Mouse (Mus musculus): ENCODE measurements around the gene Prkcg. TPM values are rescaled to one million over a fixed set of nuclear protein-coding genes. Genes with fewer than 3 reads are reported as not detected.

Gene Prkcg
- polyA plus RNA-seq, 1 experiment from 2014 or later = 0.04 TPM

DNA sequence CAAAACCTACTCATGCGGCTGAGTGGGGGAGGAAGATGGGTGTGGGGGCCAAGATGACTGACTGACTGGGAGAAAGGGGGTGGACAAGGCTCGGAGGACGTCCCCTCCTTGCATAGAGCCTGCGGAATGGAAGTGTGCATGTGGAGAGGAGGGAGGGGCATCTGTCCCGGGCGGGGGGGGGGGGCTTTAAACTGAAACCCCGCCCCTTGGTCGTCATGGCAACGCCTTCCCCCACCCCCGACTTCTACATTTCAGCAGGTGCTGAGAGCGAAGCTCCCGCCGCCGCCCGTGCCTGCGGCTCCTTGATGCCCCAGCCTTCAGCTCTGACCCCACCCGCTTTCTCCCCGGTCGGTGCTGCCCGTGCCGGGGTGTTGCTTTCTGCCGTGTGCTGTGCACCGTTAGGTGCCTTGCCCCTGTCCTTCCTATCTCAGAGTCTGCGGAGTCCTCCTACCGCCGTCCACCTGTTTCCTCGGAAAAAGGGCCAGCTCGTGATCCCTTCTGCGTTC, 14.3 kb downstream of the Prkcg start:
- Histone ChIP-seq H3K27ac (no peak overlapping the region), H3K27me3 (replicated peaks) (peaks cover 72% of the 10 kb centered on the region)
- under 1% methylated on average over 23 of the region's 29 CpGs for WGBS (ENCODE audit: insufficient replicate concordance)

DNA sequence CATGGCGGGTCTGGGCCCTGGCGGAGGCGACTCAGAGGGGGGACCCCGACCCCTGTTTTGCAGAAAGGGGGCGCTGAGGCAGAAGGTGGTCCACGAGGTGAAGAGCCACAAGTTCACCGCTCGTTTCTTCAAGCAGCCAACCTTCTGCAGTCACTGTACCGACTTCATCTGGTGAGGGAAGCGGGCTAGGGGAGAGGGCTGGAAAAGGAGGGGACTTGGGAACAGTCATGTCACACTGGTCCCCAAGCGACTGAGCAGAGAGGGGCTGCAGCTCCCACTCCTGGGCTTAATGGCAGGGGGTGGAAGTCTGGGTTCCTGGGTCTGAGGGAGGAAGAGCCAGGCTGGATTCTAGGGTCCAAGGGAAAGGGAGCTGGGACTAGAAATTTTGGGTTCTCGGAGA, 14.8 kb downstream of the Prkcg start:
- Histone ChIP-seq H3K9ac (no peak overlapping the region), H3K27ac (no peak overlapping the region), H3K36me3 (peaks cover 7% of the 10 kb centered on the region; the same call in 1 of the 2 replicates), H3K4me2 (peak overlapping the region; percentile 54), H3K4me3 (peak overlapping the region; percentile 30), H3K27me3 (replicated peaks) (peaks cover 72% of the 10 kb centered on the region), H3K9me3 (replicated peaks) (no peaks in the 10 kb centered on the region), H3K4me1 (peaks cover 9% of the 10 kb centered on the region)
- 6% methylated on average over 12 of the region's 12 CpGs for WGBS (ENCODE audit: insufficient replicate concordance)
- ATAC-seq = no peak

More for the DNA sequence above, 14.3 kb downstream of the Prkcg start:
- Histone ChIP-seq H3K9ac (no peak overlapping the region), H3K9me3 (replicated peaks) (no peaks in the 10 kb centered on the region), H3K4me3 (peak overlapping the region; percentile 30), H3K36me3 (peaks cover 7% of the 10 kb centered on the region; the same call in 1 of the 2 replicates), H3K4me2 (peak overlapping the region; percentile 54), H3K4me1 (peaks cover 12% of the 10 kb centered on the region)
- no peak for ATAC-seq

DNA sequence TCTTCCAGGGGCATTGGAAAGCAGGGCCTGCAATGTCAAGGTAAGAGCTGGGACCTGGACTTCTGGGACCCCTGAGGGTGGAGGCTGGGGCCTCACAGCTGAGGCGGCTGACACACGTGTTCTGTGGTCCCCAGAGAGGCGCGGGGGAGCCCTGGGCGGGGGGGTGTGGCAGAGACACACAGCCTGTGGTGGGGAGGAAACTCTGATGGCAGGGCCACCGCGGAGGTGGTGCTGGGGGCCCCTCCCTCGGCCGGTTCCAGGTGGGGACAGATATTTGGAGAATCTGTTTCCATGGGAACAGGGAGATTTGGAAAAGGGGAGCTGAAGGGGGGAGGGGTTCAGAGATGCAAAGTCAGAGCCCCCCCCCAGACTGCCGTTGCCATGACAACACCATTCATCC, 15.3 kb downstream of the Prkcg start:
- peaks cover 6% of the 10 kb centered on the region; the same call in 1 of the 2 replicates for H3K36me3 ChIP-seq
- H3K4me3 ChIP-seq = no peak overlapping the region
- no peak overlapping the region for H3K9ac ChIP-seq
- ATAC-seq = peak; percentile 38; the same call in 1 of the 2 replicates
- no peaks in the 10 kb centered on the region for H3K9me3 ChIP-seq (replicated peaks)
- H3K4me1 ChIP-seq = peaks cover 9% of the 10 kb centered on the region
- H3K4me2 ChIP-seq = no peak overlapping the region
- no peak overlapping the region for H3K27ac ChIP-seq
- peaks cover 72% of the 10 kb centered on the region for H3K27me3 ChIP-seq (replicated peaks)
- WGBS (ENCODE audit: insufficient replicate concordance) = 3% methylated on average over 10 of the region's 10 CpGs

DNA sequence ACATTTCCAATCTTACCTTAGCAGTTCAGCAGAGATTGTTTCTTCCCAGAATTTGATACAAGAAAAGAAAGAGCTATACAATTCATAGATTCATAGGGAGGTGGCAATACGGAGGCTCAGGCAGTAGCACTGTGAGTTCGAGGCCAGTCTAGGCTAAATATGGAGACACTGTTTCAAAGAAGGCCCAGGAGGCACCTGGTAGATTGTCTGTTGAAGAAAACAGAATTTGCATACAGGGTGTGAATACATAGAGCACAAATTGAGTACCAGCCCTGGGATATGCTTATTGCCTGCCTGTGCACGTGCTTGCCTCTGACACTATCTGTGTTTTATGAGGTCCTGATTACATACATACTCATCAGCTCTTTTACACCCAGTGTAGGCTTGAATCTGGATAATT, 17.4 kb downstream of the Prkcg start:
- no peak overlapping the region for H3K4me3 ChIP-seq
- ATAC-seq = no peak
- no peaks in the 10 kb centered on the region for H3K36me3 ChIP-seq
- no peak overlapping the region for H3K4me2 ChIP-seq
- peaks cover 54% of the 10 kb centered on the region for H3K27me3 ChIP-seq (replicated peaks)
- H3K9me3 ChIP-seq (replicated peaks) = 0 out of 2 replicates have a peak, but pooled peaks cover 4% of the 10 kb centered on the region
- no peak overlapping the region for H3K9ac ChIP-seq
- H3K4me1 ChIP-seq = peaks cover 9% of the 10 kb centered on the region
- no peak overlapping the region for H3K27ac ChIP-seq
- WGBS (ENCODE audit: insufficient replicate concordance) = 45% methylated on average over 3 of the region's 3 CpGs

DNA sequence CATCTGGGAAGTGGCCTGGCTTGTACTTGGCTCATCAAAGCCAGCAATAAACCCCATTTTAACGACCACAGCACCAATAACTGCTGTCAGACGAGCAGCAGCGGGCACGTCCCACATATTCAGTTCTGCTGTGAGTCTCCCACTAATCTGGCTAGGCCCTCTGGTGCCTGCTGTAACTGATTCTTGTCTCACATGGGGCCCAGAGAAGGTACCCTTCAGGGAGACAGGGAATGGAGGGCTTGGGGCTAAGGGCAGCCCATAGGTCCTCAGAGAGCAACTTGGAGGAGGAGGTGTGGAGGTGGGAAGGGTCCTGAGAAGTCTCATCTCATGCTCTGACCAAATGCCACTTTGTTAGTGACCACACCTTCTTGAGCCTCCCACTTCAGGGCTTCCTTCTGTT, 19.7 kb downstream of the Prkcg start:
- H3K27me3 ChIP-seq (replicated peaks) = peaks cover 32% of the 10 kb centered on the region
- no peak overlapping the region for H3K4me3 ChIP-seq
- no peak overlapping the region for H3K9ac ChIP-seq
- no peak overlapping the region for H3K4me2 ChIP-seq
- ATAC-seq = no peak
- H3K4me1 ChIP-seq = peaks cover under 1% of the 10 kb centered on the region; the same call in 1 of the 2 replicates
- H3K9me3 ChIP-seq (replicated peaks) = 0 out of 2 replicates have a peak, but pooled peaks cover 4% of the 10 kb centered on the region
- no peak overlapping the region for H3K27ac ChIP-seq
- no peaks in the 10 kb centered on the region for H3K36me3 ChIP-seq
- 47% methylated on average over 4 of the region's 4 CpGs for WGBS (ENCODE audit: insufficient replicate concordance)

DNA sequence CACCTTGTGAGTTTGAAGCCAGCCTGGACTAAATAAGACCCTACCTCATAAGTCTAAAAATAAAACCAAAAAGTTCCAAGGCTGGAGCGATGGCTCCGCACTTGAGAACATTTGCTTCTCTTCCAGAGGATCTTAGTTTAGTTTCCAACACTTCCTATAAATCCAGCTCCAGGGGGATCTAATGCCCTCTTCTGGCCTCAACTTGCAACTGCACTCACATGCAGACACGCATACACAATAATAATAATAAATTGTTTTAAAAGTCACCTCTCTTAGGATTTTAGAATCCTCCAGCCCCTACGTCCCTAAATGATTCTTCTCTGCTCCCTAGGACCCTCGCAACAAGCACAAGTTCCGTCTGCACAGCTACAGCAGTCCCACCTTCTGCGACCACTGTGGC, 21.3 kb downstream of the Prkcg start:
- H3K36me3 ChIP-seq = no peaks in the 10 kb centered on the region
- no peak for ATAC-seq
- no peak overlapping the region for H3K9ac ChIP-seq
- 0 out of 2 replicates have a peak, but pooled peaks cover 4% of the 10 kb centered on the region for H3K9me3 ChIP-seq (replicated peaks)
- H3K27ac ChIP-seq = no peak overlapping the region
- H3K4me1 ChIP-seq = no peaks in the 10 kb centered on the region
- no peak overlapping the region for H3K4me2 ChIP-seq
- H3K4me3 ChIP-seq = no peak overlapping the region
- WGBS (ENCODE audit: insufficient replicate concordance) = 80% methylated on average over 7 of the region's 7 CpGs
- H3K27me3 ChIP-seq (replicated peaks) = peaks cover 24% of the 10 kb centered on the region

DNA sequence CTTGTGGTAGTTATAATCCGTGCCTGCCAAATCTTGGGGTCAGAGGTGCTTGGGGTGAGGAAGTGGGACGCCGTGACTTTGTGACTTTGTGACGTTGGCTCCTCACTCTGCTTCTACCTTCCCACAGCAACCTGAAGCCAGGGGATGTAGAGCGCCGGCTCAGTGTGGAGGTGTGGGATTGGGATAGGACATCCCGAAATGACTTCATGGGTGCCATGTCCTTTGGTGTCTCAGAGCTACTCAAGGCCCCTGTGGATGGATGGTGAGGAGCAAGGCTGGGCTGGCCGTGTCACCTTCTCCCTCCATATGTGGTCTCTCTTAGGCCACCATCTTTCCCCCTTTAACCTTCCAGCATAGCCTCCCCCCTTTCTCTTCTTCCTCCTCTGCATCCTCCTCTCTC, 24.6 kb downstream of the Prkcg start:
- Histone ChIP-seq H3K4me2 (no peak overlapping the region), H3K4me1 (no peaks in the 10 kb centered on the region), H3K36me3 (no peaks in the 10 kb centered on the region), H3K27me3 (replicated peaks) (peaks cover 17% of the 10 kb centered on the region), H3K9me3 (replicated peaks) (0 out of 2 replicates have a peak, but pooled peaks cover 4% of the 10 kb centered on the region), H3K4me3 (no peak overlapping the region), H3K9ac (no peak overlapping the region), H3K27ac (no peak overlapping the region)
- WGBS (ENCODE audit: insufficient replicate concordance) = 69% methylated on average over 8 of the region's 8 CpGs
- no peak for ATAC-seq

DNA sequence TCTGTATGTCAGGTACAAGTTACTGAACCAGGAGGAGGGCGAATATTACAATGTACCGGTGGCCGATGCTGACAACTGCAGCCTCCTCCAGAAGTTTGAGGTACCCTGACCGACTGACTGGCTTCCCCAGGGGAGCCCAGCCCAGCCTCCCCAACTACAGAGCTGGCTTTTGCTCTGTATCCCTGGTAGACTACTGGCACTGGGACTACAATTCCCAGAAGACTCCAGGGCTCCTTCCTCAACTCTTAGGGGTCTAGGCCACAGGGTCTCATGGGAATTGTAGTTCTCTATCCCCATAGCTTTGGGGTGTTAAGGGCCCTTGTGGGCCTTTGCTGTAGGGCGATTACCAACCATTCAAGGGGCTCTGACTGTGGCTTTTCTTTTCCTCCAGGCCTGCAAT, 25.1 kb downstream of the Prkcg start:
- H3K36me3 ChIP-seq = no peaks in the 10 kb centered on the region
- WGBS (ENCODE audit: insufficient replicate concordance) = 59% methylated on average over 5 of the region's 5 CpGs
- ATAC-seq = no peak

DNA sequence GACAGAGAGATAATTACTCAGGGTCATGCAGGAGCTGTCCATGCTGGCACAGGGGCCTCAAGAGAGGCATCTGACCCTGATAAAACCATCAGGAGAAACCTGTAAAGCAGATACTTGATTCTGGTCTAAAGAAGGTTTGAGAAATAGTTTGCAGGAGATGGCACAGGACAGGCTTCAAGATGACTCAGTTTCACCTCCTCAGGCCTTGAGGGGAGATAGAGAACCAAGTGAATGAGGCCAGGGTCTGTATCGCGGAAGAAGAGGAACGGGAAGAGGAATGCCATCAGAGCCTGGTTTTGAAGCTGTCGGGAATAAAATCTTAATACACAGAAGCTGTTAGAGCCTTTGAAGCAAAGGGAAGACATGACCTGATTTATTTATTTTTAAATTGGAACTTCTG, 28.7 kb downstream of the Prkcg start:
- H3K9ac ChIP-seq = no peak overlapping the region
- no peak overlapping the region for H3K27ac ChIP-seq
- no peaks in the 10 kb centered on the region for H3K4me1 ChIP-seq
- peaks cover 22% of the 10 kb centered on the region for H3K27me3 ChIP-seq (replicated peaks)
- H3K4me3 ChIP-seq = no peak overlapping the region
- no peaks in the 10 kb centered on the region for H3K36me3 ChIP-seq
- H3K4me2 ChIP-seq = no peak overlapping the region
- ATAC-seq = no peak
- H3K9me3 ChIP-seq (replicated peaks) = no peaks in the 10 kb centered on the region
- 23% methylated on average over 4 of the region's 4 CpGs for WGBS (ENCODE audit: insufficient replicate concordance)

More for the DNA sequence above, 25.1 kb downstream of the Prkcg start:
- Histone ChIP-seq H3K9me3 (replicated peaks) (0 out of 2 replicates have a peak, but pooled peaks cover 4% of the 10 kb centered on the region), H3K9ac (no peak overlapping the region), H3K4me1 (no peaks in the 10 kb centered on the region), H3K4me3 (no peak overlapping the region), H3K4me2 (no peak overlapping the region), H3K27me3 (replicated peaks) (peaks cover 22% of the 10 kb centered on the region), H3K27ac (no peak overlapping the region)

DNA sequence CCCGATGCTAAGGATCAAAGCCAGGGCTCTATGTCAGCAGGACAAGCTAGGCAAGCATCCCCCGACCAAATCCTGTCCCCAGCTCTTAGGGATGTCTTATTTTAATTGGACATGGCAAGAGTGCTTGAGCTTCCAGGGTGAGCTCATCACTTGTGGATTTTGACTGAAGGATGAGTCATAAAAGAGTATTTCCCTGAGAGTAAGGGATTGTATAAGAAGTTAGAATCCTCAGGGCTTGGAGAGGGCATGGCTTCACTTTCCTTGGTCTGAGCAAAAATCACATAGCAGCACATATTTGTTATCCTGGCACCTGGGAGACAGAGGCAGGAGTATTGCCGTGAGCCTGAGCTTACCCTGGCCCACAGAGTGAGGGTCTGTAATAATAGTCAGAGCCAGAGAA, 31.9 kb downstream of the Prkcg start:
- ATAC-seq = no peak
- H3K9ac ChIP-seq = no peak overlapping the region
- H3K27me3 ChIP-seq (replicated peaks) = peaks cover 14% of the 10 kb centered on the region
- H3K36me3 ChIP-seq = no peaks in the 10 kb centered on the region
- no peak overlapping the region for H3K4me3 ChIP-seq
- 48% methylated on average over 3 of the region's 3 CpGs for whole genome bisulfite sequencing (ENCODE audit: insufficient replicate concordance)
- H3K4me1 ChIP-seq = no peaks in the 10 kb centered on the region
- H3K27ac ChIP-seq = no peak overlapping the region
- H3K9me3 ChIP-seq (replicated peaks) = no peaks in the 10 kb centered on the region
- no peak overlapping the region for H3K4me2 ChIP-seq

DNA sequence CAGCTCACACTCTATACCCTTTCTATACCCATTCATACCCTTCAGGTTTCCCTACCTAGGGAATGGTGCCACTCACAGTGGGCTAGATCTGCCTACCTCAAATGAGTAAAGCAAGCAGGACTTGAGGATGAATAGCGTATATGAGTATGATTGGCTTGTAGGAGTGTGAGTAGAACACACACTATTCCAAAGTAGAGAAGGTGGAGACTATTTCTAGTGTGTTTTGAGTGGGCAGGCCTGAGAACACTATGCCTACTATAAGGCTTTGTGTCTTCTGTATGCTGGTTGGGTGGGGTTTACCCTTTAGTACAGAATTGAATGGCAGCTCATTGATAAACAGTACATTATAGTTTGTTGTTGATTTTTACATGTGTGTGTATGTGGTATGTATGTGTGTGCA, 34.8 kb downstream of the Prkcg start:
- Histone ChIP-seq H3K9ac (no peak overlapping the region), H3K4me1 (no peaks in the 10 kb centered on the region), H3K4me2 (no peak overlapping the region), H3K27me3 (replicated peaks) (peaks cover 3% of the 10 kb centered on the region; the same call in 1 of the 2 replicates), H3K27ac (no peak overlapping the region), H3K4me3 (no peak overlapping the region), H3K9me3 (replicated peaks) (no peaks in the 10 kb centered on the region), H3K36me3 (no peaks in the 10 kb centered on the region)
- ATAC-seq = no peak
- 65% methylated on average over 1 of the region's 1 CpGs for WGBS (ENCODE audit: insufficient replicate concordance)

DNA sequence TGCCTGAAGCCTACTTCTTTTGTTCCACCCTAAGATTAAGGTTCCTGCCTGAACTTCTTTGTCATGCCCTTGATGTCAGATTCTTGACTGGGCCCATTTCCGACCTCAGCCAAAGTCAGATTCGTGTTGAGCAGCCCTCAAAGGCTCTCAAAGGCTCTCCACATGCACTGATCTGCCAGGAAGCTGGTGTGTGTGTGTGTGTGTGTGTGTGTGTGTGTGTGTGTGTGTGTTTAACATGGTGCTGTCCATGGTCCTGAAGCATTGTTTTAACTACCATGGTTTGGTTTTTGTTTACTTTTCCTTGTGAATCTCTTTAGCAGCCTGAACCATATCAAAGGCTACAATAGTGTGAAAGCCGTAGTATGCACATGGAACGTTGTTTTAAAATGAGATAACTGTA, 39.0 kb downstream of the Prkcg start:
- Histone ChIP-seq H3K4me1 (no peaks in the 10 kb centered on the region), H3K27ac (no peak overlapping the region), H3K9me3 (replicated peaks) (no peaks in the 10 kb centered on the region), H3K36me3 (no peaks in the 10 kb centered on the region), H3K27me3 (replicated peaks) (peaks cover 40% of the 10 kb centered on the region), H3K9ac (no peak overlapping the region), H3K4me2 (no peak overlapping the region), H3K4me3 (no peak overlapping the region)
- no peak for ATAC-seq
- WGBS (ENCODE audit: insufficient replicate concordance) = 48% methylated on average over 4 of the region's 4 CpGs

Measured in liver, embryonic 12.5 days (tissue).